Mouse (Mus musculus): ENCODE data around the gene 1700020D05Rik. TPM values are rescaled to one million over a fixed set of nuclear protein-coding genes. Genes with fewer than 3 reads are reported as not detected.

Gene 1700020D05Rik
- polyA plus RNA-seq, 1 experiment from 2014 or later: not detected

- no peak overlapping the region for H3K4me2 ChIP-seq (ENCODE audit: low read length)
- peaks cover 67% of the 10 kb centered on the region for H3K36me3 ChIP-seq (ENCODE audit: control insufficient read depth, insufficient read depth, low read length)
- H3K4me1 ChIP-seq (ENCODE audit: control insufficient read depth, insufficient read depth, low read length): peaks cover 5% of the 10 kb centered on the region
- 94% methylated on average over 19 of the region's 19 CpGs for WGBS
- no peak overlapping the region for H3K27ac ChIP-seq (ENCODE audit: low read depth, low read length)
- no peak overlapping the region for H3K4me3 ChIP-seq (ENCODE audit: low read depth, low read length)
- H3K9ac ChIP-seq (ENCODE audit: low read length): no peak overlapping the region
- DNase-seq (ENCODE audit: low spot score) (no peak), ATAC-seq (no peak)
- no peaks in the 10 kb centered on the region for H3K9me3 ChIP-seq (replicated peaks; ENCODE audit: control insufficient read depth, low read length)
- H3K27me3 ChIP-seq (replicated peaks; ENCODE audit: control insufficient read depth, insufficient read depth, low read length): no peaks in the 10 kb centered on the region
These were observed 19.9 kb downstream of the 1700020D05Rik start for GRCm38 (mm10) chr19:5483386-5484359.

- H3K36me3 ChIP-seq (ENCODE audit: control insufficient read depth, insufficient read depth, low read length): peaks cover 69% of the 10 kb centered on the region
- H3K9me3 ChIP-seq (replicated peaks; ENCODE audit: control insufficient read depth, low read length): no peaks in the 10 kb centered on the region
- no peak overlapping the region for H3K9ac ChIP-seq (ENCODE audit: low read length)
- ATAC-seq: no peak
- DNase-seq (ENCODE audit: low spot score): no peak
- 92% methylated on average over 10 of the region's 10 CpGs for WGBS
- H3K4me3 ChIP-seq (ENCODE audit: low read depth, low read length): no peak overlapping the region
- H3K4me2 ChIP-seq (ENCODE audit: low read length): no peak overlapping the region
- H3K27ac ChIP-seq (ENCODE audit: low read depth, low read length): no peak overlapping the region
- no peaks in the 10 kb centered on the region for H3K27me3 ChIP-seq (replicated peaks; ENCODE audit: control insufficient read depth, insufficient read depth, low read length)
- no peaks in the 10 kb centered on the region for H3K4me1 ChIP-seq (ENCODE audit: control insufficient read depth, insufficient read depth, low read length)
These were observed 22.2 kb downstream of the 1700020D05Rik start for GRCm38 (mm10) chr19:5481398-5481797.

GRCm38 (mm10) chr19:5480016-5480415, 23.6 kb downstream of the 1700020D05Rik start:
- ATAC-seq: no peak
- no peak overlapping the region for H3K4me2 ChIP-seq (ENCODE audit: low read length)

GRCm38 (mm10) chr19:5477668-5478300, 25.8 kb downstream of the 1700020D05Rik start:
- Histone ChIP-seq H3K27ac (ENCODE audit: low read depth, low read length) (no peak overlapping the region), H3K4me2 (ENCODE audit: low read length) (no peak overlapping the region), H3K4me3 (ENCODE audit: low read depth, low read length) (no peak overlapping the region), H3K9me3 (replicated peaks; ENCODE audit: control insufficient read depth, low read length) (no peaks in the 10 kb centered on the region), H3K36me3 (ENCODE audit: control insufficient read depth, insufficient read depth, low read length) (peaks cover 33% of the 10 kb centered on the region), H3K9ac (ENCODE audit: low read length) (no peak overlapping the region), H3K27me3 (replicated peaks; ENCODE audit: control insufficient read depth, insufficient read depth, low read length) (no peaks in the 10 kb centered on the region), H3K4me1 (ENCODE audit: control insufficient read depth, insufficient read depth, low read length) (peaks cover 10% of the 10 kb centered on the region; the same call in 1 of the 2 replicates)
- WGBS: 90% methylated on average over 18 of the region's 18 CpGs
- ATAC-seq: no peak
- DNase-seq (ENCODE audit: low spot score): no peak

More at GRCm38 (mm10) chr19:5480016-5480415, 23.6 kb downstream of the 1700020D05Rik start:
- Histone ChIP-seq H3K9me3 (replicated peaks; ENCODE audit: control insufficient read depth, low read length) (no peaks in the 10 kb centered on the region), H3K27me3 (replicated peaks; ENCODE audit: control insufficient read depth, insufficient read depth, low read length) (no peaks in the 10 kb centered on the region), H3K4me1 (ENCODE audit: control insufficient read depth, insufficient read depth, low read length) (peaks cover 1% of the 10 kb centered on the region; the same call in 1 of the 2 replicates), H3K9ac (ENCODE audit: low read length) (no peak overlapping the region), H3K4me3 (ENCODE audit: low read depth, low read length) (no peak overlapping the region), H3K36me3 (ENCODE audit: control insufficient read depth, insufficient read depth, low read length) (peaks cover 55% of the 10 kb centered on the region), H3K27ac (ENCODE audit: low read depth, low read length) (no peak overlapping the region)
- WGBS: 90% methylated on average over 10 of the region's 10 CpGs
- no peak for DNase-seq (ENCODE audit: low spot score)

- 83% methylated on average over 10 of the region's 10 CpGs for WGBS
- H3K27ac ChIP-seq (ENCODE audit: low read depth, low read length): no peak overlapping the region
- no peak for DNase-seq (ENCODE audit: low spot score)
- no peak overlapping the region for H3K9ac ChIP-seq (ENCODE audit: low read length)
- ATAC-seq: no peak
- H3K4me3 ChIP-seq (ENCODE audit: low read depth, low read length): no peak overlapping the region
- peaks cover 26% of the 10 kb centered on the region for H3K36me3 ChIP-seq (ENCODE audit: control insufficient read depth, insufficient read depth, low read length)
- peaks cover 10% of the 10 kb centered on the region; the same call in 1 of the 2 replicates for H3K4me1 ChIP-seq (ENCODE audit: control insufficient read depth, insufficient read depth, low read length)
- H3K9me3 ChIP-seq (replicated peaks; ENCODE audit: control insufficient read depth, low read length): no peaks in the 10 kb centered on the region
- H3K4me2 ChIP-seq (ENCODE audit: low read length): no peak overlapping the region
- no peaks in the 10 kb centered on the region for H3K27me3 ChIP-seq (replicated peaks; ENCODE audit: control insufficient read depth, insufficient read depth, low read length)
These were observed 26.5 kb downstream of the 1700020D05Rik start for GRCm38 (mm10) chr19:5477004-5477667.

- H3K9me3 ChIP-seq (replicated peaks; ENCODE audit: control insufficient read depth, low read length): no peaks in the 10 kb centered on the region
- peaks cover 11% of the 10 kb centered on the region; the same call in 1 of the 2 replicates for H3K36me3 ChIP-seq (ENCODE audit: control insufficient read depth, insufficient read depth, low read length)
- H3K4me2 ChIP-seq (ENCODE audit: low read length): peak overlapping the region; percentile 94
- peaks cover 10% of the 10 kb centered on the region; the same call in 1 of the 2 replicates for H3K4me1 ChIP-seq (ENCODE audit: control insufficient read depth, insufficient read depth, low read length)
- peak overlapping the region; percentile 55 for H3K4me3 ChIP-seq (ENCODE audit: low read depth, low read length)
- DNase-seq (ENCODE audit: low spot score) (no peak), ATAC-seq (no peak)
- 28% methylated on average over 13 of the region's 13 CpGs for WGBS
- H3K27ac ChIP-seq (ENCODE audit: low read depth, low read length): no peak overlapping the region; the same call in 1 of the 2 replicates
- H3K9ac ChIP-seq (ENCODE audit: low read length): peak overlapping the region; percentile 78
- H3K27me3 ChIP-seq (replicated peaks; ENCODE audit: control insufficient read depth, insufficient read depth, low read length): no peaks in the 10 kb centered on the region
These were observed 28.4 kb downstream of the 1700020D05Rik start for GRCm38 (mm10) chr19:5475069-5475714.

- Histone ChIP-seq H3K27me3 (replicated peaks; ENCODE audit: control insufficient read depth, insufficient read depth, low read length) (no peaks in the 10 kb centered on the region), H3K9ac (ENCODE audit: low read length) (peak overlapping the region; percentile 78), H3K27ac (ENCODE audit: low read depth, low read length) (no peak overlapping the region; the same call in 1 of the 2 replicates), H3K4me2 (ENCODE audit: low read length) (peak overlapping the region; percentile 94), H3K36me3 (ENCODE audit: control insufficient read depth, insufficient read depth, low read length) (peaks cover 5% of the 10 kb centered on the region; the same call in 1 of the 2 replicates), H3K4me1 (ENCODE audit: control insufficient read depth, insufficient read depth, low read length) (peaks cover 10% of the 10 kb centered on the region; the same call in 1 of the 2 replicates), H3K9me3 (replicated peaks; ENCODE audit: control insufficient read depth, low read length) (no peaks in the 10 kb centered on the region), H3K4me3 (ENCODE audit: low read depth, low read length) (peak overlapping the region; percentile 55)
- WGBS: under 1% methylated on average over 43 of the region's 68 CpGs
- peak; percentile 34 for DNase-seq (ENCODE audit: low spot score)
- peak; percentile 66 for ATAC-seq
These were observed 29.1 kb downstream of the 1700020D05Rik start for GRCm38 (mm10) chr19:5474281-5475068.

Data from forebrain, embryonic 14.5 days (tissue).